Mouse (Mus musculus): ENCODE data around the gene Wbp11.

The Wbp11 gene

DNA sequence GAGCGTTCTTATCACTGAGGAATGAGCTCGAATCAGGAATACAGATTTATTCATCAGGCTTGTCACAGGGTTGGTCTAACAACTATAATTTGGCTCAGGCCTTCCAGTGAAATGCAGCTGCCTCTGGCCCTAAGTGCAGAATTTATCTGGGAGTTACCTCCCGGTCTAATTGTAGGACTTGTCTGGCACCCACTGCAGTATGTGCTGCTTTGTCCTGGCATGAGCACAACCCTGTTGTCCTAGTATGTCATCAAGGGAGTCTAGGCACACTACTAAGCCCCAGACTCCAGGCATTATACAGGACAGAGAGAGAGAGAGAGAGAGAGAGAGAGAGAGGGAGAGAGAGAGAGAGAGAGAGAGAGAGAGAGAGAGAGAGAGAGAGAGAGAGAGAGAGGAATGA is 9.3 kb upstream of the Wbp11 start:
- no peak for DNase-seq (ENCODE audit: low read depth, low spot score)

DNA sequence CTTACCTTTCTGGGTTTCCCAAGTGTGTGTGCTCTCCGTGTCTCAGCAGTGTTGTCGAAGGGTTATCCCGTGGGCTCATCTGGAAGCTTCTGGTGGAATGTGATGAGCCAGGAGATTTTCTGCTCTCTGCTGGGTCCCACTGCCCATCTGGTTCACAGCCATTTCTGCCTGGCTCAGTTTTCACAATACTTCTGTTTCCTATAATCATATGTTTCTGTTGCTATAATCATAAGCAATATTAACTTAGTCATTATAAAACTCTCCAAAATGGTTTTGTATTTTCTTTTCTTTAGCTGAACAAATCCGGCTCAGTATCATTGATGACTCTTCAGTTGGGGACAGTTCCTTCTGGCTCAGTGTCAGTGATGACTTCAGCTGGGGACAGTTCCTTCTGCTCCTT is 7.3 kb upstream of the Wbp11 start, which contains the start of gene Smco3:
TSS of gene Smco3 (minus strand) at position 101 of the 400 bp plus-strand sequence.
- DNase-seq (ENCODE audit: low read depth, low spot score): no peak

DNA sequence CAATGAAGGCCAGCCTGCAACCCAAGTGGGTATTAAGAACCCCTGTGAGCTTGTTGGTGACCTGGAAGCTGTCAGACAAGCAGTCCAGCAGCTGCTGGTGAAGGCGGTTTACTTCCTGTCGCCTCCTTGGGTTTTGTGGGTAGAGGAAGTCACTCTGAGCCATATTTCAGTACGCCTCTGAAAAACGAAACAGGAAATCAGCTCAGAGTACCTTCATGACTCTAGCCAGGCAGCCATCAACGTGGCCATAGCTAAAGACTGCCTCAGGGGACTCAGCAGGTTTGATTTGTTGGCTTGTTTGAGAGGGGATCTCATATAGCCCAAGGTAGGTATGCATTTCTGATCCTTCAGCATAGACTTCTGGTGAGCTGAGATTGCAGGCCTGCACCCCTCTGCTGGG is 3.7 kb upstream of the Wbp11 start:
- DNase-seq (ENCODE audit: low read depth, low spot score): no peak

DNA sequence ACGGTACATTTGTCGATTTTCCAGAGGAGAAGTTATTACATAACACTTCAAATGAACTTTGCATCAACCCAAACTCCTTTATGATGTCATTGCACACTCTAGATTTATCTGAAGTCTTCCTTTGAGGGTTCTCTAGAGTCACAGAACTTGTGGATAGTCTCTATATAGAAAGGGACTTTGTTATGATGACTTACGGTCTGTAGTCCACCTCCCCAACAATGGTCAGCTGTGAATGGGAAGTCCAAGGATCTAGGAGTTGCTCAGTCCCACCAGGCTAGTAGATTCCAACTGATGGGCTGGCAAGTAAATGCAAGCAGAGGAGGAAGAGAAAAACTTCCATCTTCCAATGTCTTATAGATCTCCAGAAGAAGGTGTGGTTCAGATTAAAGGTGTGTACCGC is 648 bp upstream of the Wbp11 start:
- no peak for DNase-seq (ENCODE audit: low read depth, low spot score)

DNA sequence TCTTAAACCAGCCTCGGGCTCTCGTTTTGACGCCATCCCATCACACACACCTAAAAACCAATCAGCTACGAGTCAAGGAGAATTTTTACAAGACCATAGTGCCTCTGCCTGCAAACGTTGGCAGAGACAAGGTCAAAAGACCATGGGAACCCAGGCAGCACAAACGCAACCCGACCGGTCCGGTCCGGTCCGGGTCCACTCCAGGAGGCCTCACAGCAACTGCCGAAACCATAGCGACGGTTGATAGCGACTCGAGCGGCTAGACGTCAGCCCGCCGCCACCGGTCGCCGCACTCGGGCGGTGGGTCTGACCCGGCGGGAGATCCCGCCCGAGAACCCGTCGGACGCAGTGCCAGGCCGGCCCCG is 535 bp downstream of the Wbp11 start, which contains the start of gene BC049715:
TSS of gene BC049715 (plus strand) at position 111 of the 365 bp plus-strand sequence.
- peak; percentile 84 for DNase-seq (ENCODE audit: low read depth, low spot score)

DNA sequence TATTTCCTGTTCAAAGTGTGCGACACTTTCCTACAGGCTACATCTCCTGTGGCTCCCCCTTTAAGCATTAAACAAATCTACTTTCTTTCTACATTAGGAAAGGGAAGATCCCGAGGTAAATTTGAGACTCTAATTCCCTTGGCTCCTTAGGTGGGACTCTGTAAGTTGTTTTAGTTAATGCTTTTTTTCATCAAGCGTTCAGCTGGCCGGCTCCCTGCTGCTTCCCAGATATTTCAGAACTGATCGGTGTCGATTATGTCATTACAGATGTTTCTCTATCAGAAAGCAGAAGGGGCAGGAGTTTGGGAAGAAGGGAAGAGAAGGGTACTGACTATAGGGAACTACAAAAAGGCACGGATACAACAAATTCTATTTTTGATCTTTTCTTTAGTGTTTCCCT is 917 bp downstream of the Wbp11 start:
- no peak for DNase-seq (ENCODE audit: low read depth, low spot score)

DNA sequence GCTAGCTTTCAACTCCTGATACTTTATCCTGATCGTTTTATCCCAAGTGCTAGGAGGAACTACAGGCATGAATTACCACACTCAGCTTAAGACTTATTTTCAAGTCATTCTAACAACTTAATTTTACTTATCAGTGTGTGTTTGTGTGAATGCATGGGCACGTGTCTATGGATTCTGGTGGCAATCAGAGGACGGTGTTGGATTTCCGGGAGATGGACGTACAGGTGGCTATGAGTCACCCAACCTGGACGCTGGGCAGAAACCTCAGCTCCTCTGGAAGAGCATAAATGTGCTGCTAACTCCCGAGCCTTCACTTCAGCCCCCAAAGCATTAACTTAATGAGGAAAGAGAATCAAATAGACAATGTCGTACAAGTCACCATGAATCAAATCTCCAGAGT is 3.0 kb downstream of the Wbp11 start:
- DNase-seq (ENCODE audit: low read depth, low spot score): no peak

DNA sequence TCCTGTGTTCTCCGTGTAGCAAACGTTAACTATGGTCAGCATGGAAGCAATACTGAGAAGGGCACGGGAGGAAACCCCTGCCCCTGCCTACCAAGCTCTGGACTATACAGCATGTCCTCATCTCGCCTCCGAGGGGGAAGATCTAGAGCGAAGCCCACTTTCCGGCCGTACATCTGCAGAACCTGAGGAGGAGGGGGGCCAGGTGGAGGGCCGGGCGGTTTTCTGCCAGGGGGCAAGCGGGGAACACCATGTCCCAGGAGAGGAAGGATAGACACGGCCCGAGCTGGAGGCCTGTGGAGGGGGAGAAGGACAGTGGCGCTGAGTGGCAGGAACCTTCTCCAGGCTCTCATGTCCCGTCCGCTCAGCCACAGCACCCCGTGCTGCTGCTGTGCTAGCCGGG is 6.9 kb downstream of the Wbp11 start:
- DNase-seq (ENCODE audit: low read depth, low spot score): no peak

DNA sequence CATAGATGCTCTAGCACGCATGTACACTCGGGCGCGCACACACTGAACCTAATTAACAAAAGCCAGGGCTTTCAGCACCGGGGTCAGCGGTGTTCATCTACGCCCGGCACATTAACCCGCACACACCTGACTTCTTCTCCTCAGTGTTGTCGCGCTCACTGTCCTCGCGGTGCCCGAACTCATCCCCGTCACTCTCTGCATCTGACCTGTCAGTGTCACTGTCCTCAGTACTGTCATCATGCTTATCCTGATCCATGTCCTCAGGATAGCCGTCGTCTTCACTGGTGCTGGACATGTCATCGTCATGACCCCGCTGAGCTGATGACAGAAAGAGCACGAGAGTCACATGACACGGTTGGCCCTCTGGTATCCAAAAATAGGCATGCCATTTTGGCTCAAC is 7.7 kb downstream of the Wbp11 start:
- DNase-seq (ENCODE audit: low read depth, low spot score): no peak

DNA sequence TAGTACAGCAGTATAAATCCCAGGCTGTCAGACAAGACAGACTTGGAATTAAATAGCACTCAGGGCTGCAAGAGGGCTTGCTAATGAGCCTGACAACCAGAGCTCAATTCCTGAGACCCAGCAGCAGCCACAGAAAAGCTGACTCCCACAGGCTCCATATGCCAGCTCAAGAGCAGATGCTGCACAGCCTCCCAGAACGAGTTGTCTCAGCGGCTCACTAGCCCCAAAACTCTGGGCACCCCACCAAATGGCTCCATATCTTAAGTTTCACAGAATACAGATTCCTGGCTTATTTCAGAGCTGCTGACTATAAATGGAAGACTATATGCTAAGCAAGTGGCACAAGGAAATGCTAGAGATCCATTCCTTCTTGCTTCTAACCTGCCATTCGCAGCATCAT is 10.5 kb downstream of the Wbp11 start:
- DNase-seq (ENCODE audit: low read depth, low spot score): no peak

DNA sequence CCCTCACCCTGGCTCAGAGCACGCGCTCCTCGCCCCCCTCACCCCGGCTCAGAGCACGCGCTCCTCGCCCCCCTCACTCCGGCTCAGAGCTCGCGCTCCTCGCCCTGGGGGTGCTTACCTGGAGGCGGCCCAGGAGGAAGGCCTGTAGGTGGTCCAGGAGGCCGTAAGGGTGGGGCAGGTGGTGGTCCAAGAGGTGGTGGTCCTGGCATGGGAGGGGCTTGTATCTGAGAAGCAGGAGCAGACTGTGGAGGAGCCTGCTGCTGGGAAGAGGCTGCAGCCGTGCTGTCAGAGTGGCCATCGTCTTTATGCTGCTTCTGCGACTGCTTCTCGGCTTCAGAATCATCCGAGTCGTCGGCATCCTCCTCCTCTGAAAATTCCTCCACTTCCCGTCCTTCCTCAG is 11.2 kb downstream of the Wbp11 start:
- no peak for DNase-seq (ENCODE audit: low read depth, low spot score)

DNA sequence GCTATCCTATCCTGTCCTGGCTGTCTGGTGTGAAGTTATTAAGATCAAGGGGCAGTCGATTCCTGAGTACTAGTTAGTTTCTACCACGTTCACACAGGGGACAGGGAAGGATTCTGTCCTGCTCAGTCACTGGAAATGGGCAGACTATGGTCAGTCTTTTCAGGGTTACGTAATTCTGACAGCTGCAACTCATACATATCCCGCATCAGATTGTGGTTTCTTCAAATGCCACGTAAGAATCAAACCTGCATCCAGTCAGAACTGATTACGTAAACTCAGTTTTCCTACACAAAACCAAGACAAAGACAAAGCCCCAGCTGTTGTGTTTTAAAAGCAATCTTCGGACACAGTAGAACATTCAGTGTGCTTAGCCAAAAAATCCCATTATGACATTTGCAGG is 12.7 kb downstream of the Wbp11 start:
- DNase-seq (ENCODE audit: low read depth, low spot score): no peak

DNA sequence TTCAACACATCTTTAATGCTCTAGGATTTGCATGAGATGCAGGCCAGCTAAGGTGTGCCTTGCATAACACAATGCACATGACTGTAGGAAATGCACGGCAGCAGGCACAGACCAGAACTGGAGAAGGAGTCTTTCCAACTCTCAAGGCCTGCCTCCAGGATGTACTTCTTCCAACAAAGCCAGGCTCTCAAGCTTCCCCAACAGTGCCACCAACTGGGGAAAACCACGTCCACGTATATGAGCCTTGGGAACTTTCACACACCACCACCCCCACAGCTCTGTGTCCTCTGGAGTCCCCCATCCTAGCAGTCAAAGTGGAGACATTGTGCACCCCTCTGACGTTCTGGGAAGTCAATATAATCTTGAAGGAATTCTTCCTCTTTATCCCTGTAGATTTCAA is 14.9 kb downstream of the Wbp11 start:
- peak; percentile 59 for DNase-seq (ENCODE audit: low read depth, low spot score)

DNA sequence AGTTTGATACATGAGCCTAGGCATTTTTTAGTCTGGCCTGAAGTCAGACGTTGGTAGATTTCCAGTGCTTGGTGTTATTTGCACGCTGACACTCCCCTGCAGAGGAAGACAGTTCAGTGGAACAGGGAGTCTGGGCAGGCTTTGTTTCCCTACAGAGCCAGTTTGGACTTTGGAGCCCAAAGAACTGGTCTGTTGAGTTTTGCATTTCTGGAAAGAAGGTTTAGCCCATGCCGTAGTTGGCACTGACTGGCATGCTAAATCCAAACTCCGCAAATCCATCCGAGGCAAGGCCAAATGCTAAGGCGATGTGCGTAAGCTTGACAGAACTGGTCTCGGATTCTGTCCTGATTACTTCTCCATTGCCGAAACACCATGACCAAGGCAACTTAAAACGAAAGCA is 16.8 kb downstream of the Wbp11 start:
- DNase-seq (ENCODE audit: low read depth, low spot score): no peak

DNA sequence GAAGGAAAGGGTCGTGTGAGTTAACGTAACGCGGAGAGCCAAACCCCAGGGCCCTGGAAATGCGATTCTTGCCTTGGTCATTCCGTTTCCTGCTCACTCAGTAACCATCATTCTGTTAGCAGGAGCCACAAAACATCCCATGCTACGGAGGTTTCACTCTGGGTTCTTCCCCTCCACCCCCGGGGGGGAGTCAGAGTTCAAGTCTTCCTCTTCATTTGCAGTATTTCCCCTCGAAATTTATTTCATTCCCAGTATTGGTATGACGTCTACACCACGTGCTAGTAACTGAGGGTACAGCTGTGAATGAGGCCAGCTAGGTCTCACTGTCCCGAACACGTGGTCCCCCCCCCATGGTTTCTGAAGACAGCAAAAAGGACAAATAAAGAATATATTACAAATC is 18.4 kb downstream of the Wbp11 start:
- DNase-seq (ENCODE audit: low read depth, low spot score): peak; percentile 26

DNA sequence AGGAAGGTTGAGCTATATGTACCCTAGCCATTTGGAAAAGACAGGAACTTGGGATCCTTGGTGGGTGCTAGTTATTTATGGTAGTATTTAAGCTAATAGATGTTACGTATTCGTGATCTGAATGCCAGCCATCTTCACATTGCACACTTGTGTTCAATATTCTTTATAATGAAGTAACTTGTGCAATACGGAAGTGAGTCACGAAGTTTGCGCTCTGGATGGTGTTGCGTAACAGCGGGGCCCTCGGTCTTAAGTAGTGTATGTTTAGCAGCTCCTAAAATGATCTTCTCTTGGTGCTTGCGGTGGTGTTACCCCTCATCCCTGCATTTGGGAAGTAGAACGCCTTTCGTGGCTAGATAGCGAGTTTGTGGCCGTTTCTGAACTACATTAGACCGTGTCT is 19.0 kb downstream of the Wbp11 start:
- peak; percentile 54 for DNase-seq (ENCODE audit: low read depth, low spot score)

DNA sequence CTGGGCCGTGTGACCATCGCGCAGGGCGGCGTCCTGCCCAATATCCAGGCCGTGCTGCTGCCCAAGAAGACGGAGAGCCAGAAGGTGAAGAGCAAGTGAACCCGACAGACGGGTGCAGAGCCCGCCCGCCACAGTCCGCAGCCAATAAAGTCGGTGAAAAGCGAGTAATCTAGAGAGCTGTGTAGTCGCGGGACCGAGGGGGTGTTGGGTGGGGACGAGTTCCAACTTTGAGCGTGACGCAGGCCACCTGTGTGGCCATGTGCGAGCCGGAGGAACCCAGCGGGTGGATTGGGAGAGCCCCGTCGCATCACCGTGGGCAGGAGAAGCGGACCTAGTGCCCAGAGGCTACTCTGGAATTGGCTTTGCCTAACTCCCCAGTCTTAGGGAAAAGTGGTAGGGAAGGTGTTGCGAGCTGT is 19.4 kb downstream of the Wbp11 start:
- peak; percentile 51 for DNase-seq (ENCODE audit: low read depth, low spot score)

DNA sequence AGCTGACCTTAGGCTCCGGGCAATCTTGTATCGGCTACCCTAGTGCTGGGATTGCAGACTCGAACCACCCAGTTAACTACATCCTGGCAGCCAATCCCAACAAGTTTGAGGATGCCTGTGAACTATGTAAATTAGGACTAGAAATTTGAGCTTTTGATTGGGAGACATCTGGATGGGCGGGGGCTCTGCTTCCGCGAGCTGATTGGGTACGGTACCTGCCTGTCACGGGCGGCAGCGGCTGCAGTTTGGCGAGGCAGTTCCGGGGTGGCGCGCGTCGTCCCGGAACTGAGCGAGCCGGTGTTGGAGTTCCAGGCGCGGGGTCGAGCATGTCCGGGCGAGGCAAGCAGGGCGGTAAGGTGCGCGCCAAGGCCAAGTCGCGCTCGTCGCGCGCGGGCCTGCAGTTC is 20.0 kb downstream of the Wbp11 start, which contains the start of gene H2afj:
TSS of gene H2afj (plus strand) at position 231 of the 404 bp plus-strand sequence.
- DNase-seq (ENCODE audit: low read depth, low spot score): peak; percentile 98

DNA sequence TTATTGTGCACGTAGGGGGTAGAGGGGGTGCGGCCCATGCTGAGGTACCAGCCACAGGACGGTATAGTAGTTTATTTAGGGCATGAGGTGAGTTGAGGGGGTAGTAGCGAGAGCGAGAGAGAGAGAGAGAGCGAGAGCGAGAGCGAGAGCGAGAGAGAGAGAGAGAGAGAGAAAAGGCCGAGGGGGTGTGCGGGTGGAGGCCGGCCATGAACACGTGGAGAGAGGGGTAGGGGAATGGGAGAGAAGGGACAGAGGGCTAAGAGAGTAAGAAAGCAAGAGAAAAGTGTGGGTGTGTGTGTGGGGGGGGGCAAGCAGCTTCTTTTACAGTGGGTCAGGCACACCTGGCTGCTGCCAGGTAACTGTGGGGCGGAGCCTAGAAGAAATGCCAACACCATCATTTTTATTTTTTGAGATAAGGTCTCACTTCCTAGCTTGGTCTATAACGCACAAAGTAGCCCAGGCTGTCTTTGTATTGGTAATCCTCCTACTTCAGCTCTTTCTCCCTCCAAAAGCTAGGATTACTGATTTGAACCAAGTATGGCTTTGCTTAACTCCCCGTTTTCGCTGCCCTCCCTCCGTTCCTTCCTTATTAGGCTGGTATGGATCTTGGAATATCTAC is 20.5 kb downstream of the Wbp11 start:
- DNase-seq (ENCODE audit: low read depth, low spot score): no peak

DNA sequence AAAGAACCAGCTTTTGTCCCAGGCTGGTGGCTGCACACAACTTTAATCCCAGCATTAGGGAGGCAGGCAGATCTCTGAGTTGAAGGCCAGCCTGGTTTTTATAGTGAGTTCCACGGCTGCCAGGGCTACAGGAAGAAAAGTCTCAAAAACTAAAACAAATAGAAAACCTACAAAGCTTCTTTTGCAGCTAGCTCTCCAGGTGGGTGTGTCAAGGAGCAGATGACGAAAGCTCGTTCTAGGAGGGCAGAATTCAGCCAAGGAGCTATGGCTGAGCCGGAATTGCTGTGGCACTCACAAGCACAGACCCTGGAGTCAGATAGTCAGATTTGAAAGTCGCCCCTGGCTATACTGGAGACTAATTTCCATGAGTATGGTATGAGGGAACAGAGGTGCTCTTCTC is 21.2 kb downstream of the Wbp11 start:
- DNase-seq (ENCODE audit: low read depth, low spot score): peak; percentile 20

DNA sequence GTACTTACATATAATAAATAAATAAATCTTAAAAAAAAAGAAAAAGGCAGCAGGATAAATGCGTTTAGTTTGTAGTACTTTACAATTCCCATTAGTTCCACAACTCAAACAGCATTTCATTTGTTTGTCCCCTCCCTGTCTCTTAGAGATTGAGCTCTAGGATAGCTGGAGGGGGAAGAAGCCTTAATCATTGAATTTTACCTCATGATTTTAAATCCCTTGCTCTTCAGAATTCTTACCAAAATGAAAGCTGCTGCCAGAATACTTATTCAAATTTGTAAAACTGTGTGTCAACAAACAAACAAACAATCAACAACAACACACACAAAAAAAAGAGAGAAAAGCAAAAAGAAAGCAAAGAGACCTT is 22.6 kb downstream of the Wbp11 start:
- no peak for DNase-seq (ENCODE audit: low read depth, low spot score)

DNA sequence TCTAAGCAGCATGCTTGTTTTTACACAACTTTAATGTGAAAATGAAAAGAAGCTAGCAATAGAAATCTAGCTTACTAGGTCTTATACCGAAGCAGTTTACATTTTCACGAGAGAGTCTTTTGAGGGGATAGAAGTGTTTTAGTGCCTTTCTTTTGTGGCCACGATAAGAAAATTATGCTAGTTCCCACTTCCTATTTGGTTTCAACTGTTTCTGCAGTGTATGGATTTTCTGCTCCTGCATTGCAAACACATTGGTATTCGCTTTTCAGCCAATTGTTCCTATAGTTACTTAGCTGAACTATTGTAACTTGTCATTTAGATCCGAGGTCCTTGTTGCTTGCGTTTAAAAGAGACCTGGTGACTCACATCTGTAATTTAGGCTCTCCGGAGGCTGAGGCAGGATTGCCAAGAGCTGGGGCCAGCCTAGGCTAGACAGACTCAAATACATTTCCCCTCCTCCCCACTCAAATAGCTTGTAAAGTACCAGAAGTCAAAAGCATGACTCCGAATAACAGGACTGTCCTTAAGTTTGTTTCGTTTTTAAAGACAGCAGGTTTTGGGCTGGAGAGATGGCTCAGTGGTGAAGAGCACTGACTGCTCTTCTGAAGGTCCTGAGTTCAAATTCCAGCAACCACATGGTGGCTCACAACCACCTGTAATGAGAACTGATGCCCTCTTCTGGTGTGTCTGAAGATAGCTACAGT is 23.2 kb downstream of the Wbp11 start:
- no peak for DNase-seq (ENCODE audit: low read depth, low spot score)
